Mouse (Mus musculus): ENCODE data around the gene Nob1. TPM values are rescaled to one million over a fixed set of nuclear protein-coding genes. Genes with fewer than 3 reads are reported as not detected.

Gene Nob1
- polyA plus RNA-seq, 1 experiment from 2014 or later: 74.0 TPM

GRCm38 (mm10) chr8:107377346-107377745, 47.5 kb downstream of the Nob1 start:
- Histone ChIP-seq H3K9me3 (no peaks in the 10 kb centered on the region), H3K27ac (no peak overlapping the region), H3K4me3 (no peak overlapping the region), H3K4me1 (replicated peaks) (no peaks in the 10 kb centered on the region), H3K36me3 (peaks cover 38% of the 10 kb centered on the region), H3K9ac (no peak overlapping the region), H3K4me2 (no peak overlapping the region), H3K27me3 (no peaks in the 10 kb centered on the region)
- ATAC-seq (ENCODE audit: low FRiP score): no peak
- 97% methylated on average over 3 of the region's 3 CpGs for WGBS

- H3K4me1 ChIP-seq (replicated peaks): no peaks in the 10 kb centered on the region
- no peak overlapping the region for H3K4me2 ChIP-seq
- WGBS: 96% methylated on average over 4 of the region's 4 CpGs
- no peak overlapping the region for H3K4me3 ChIP-seq
- H3K27ac ChIP-seq: no peak overlapping the region
- ATAC-seq (ENCODE audit: low FRiP score): no peak
- no peaks in the 10 kb centered on the region for H3K27me3 ChIP-seq
- H3K36me3 ChIP-seq: peaks cover 63% of the 10 kb centered on the region
- no peak overlapping the region for H3K9ac ChIP-seq
- no peaks in the 10 kb centered on the region for H3K9me3 ChIP-seq
Observed at GRCm38 (mm10) chr8:107370311-107370710, 54.5 kb downstream of the Nob1 start.

Other genes with a start within 250 kb of the Nob1 start
- 14.0 and 14.5 TPM in 2 replicates for gene Nfat5, start 131.6 kb downstream of the Nob1 start, polyA plus RNA-seq (2015; fragmentation: Nextera tagmentation; extraction: Ambion mirVana)
- 5.3 and 6.7 TPM in 2 replicates for gene Nqo1, start 21.8 kb downstream of the Nob1 start, polyA plus RNA-seq (2015; fragmentation: Nextera tagmentation; extraction: Ambion mirVana)
- 49.3 and 53.0 TPM in 2 replicates for gene Wwp2, start 11.3 kb upstream of the Nob1 start, polyA plus RNA-seq (2015; fragmentation: Nextera tagmentation; extraction: Ambion mirVana)
- 248 and 256 TPM in 2 replicates for gene Psmd7, start 163.4 kb upstream of the Nob1 start, polyA plus RNA-seq (2015; fragmentation: Nextera tagmentation; extraction: Ambion mirVana)

Measured in hindbrain, embryonic 13.5 days (tissue).